Mouse (Mus musculus) ES-E14 (cell line): ENCODE results near the gene Rsad1. TPM values are rescaled to one million over a fixed set of nuclear protein-coding genes. Genes with fewer than 3 reads are reported as not detected.

Source experiments
- DNase-seq: peaks from one replicate; pipeline ENCODE4 v3.0.0-alpha.2; 2013; ENCODE audit warnings: low read depth, low spot score
- H3K27ac ChIP-seq: 2 replicates; pipeline ENCODE4 v1.5.1; 2012; ENCODE audit warnings: low read depth, mild to moderate bottlenecking, low read length, moderate library complexity, mixed read lengths; ENCODE audit not compliant: poor library complexity, insufficient read depth, severe bottlenecking
- H3K36me3 ChIP-seq: 2 replicates; pipeline ENCODE4 v1.6.1; 2012; ENCODE audit warnings: mild to moderate bottlenecking, low read length, moderate library complexity, mixed read lengths; ENCODE audit not compliant: control insufficient read depth, poor library complexity, insufficient read depth, severe bottlenecking
- H3K4me1 ChIP-seq, 2 experiments: fragments of 150-350 bp in 1 of 2; sonication (generic) in 1 of 2; 2 replicates each; pipeline ENCODE4 v1.6.1; 2012; ENCODE audit warnings: low read length in 2 of 2, mild to moderate bottlenecking in 1 of 2, mixed read lengths in 1 of 2; ENCODE audit not compliant: control insufficient read depth in 2 of 2, insufficient read depth in 2 of 2, poor library complexity in 1 of 2
- H3K4me3 ChIP-seq, 2 experiments: fragments of 150-350 bp in 1 of 2; sonication (generic) in 1 of 2; 2 replicates each; pipeline ENCODE4 v1.5.1; 2012; ENCODE audit warnings: low read length in 2 of 2, low read depth in 1 of 2, mild to moderate bottlenecking in 1 of 2, mixed read lengths in 1 of 2; ENCODE audit not compliant: insufficient read depth in 1 of 2, poor library complexity in 1 of 2, severe bottlenecking in 1 of 2
- H3K9ac ChIP-seq: 2 replicates; pipeline ENCODE4 v1.6.1; 2012; ENCODE audit warnings: low read depth, mild to moderate bottlenecking, low read length, mixed read lengths; ENCODE audit not compliant: poor library complexity, insufficient read depth, severe bottlenecking
- H3K9me3 ChIP-seq: fragments of 150-350 bp; sonication (generic); 2 replicates; pipeline ENCODE4 v1.6.1; 2012; ENCODE audit warnings: low read depth, mild to moderate bottlenecking, low read length; ENCODE audit not compliant: control insufficient read depth, insufficient read depth
- CHD2 ChIP-seq: IDR thresholded peaks from 2 replicates; pipeline ENCODE4 v1.6.1; 2014; ENCODE audit warnings: mild to moderate bottlenecking, low read depth, low read length, inconsistent platforms
- HCFC1 ChIP-seq: IDR thresholded peaks from 2 replicates; pipeline ENCODE4 v1.6.1; 2012; ENCODE audit warnings: low read length, inconsistent platforms, borderline replicate concordance; ENCODE audit not compliant: insufficient read depth
- MAFK ChIP-seq: IDR thresholded peaks from 2 replicates; pipeline ENCODE4 v1.6.1; 2014; ENCODE audit warnings: mild to moderate bottlenecking, low read depth, low read length, inconsistent platforms; ENCODE audit not compliant: insufficient read depth
- ZC3H11A ChIP-seq: IDR thresholded peaks from 2 replicates; pipeline ENCODE4 v1.6.1; 2012; ENCODE audit warnings: low read depth, mild to moderate bottlenecking, inconsistent platforms, low read length, borderline replicate concordance
- ZNF384 ChIP-seq: IDR thresholded peaks from 2 replicates; pipeline ENCODE4 v1.6.1; 2012; ENCODE audit warnings: low read depth, low read length, inconsistent platforms
- in situ Hi-C, 2 experiments: fragments of 600-800 bp; cut with MboI; formaldehyde crosslinking; loops; one replicate each; pipeline ENCODE4 v1.15.1; 2025; ENCODE audit warnings: low sequenced_read_pairs in 2 of 2, inconsistent platforms in 1 of 2; ENCODE audit not compliant: unreplicated experiment in 2 of 2
- total RNA-seq: library from RNA; depleted of rRNA; stranded (reverse); fragments of 300-350 nt; gene quantifications from 2 replicates; pipeline ENCODE4 v1.2.3, GENCODE M21; 2012

Rsad1 gene
- total RNA-seq, 1 experiment: 2.4 TPM

DNA sequence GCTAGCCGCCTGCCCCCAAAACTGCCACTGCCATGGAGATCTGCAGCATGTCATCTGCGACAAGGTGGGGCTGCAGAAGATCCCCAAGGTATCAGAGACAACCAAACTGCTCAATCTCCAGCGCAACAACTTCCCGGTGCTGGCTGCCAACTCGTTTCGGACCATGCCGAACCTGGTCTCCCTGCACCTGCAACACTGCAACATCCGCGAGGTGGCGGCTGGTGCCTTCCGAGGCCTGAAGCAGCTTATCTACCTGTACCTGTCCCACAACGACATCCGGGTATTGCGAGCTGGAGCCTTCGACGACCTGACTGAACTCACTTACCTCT lies 16.1 kb upstream of the Rsad1 start:
- Histone ChIP-seq H3K36me3 (peaks cover under 1% of the 10 kb centered on the region; the same call in 1 of the 2 replicates), H3K27ac (no peak overlapping the region), H3K4me3 (peak overlapping the region; percentile 38 to 59), H3K4me1 (peaks cover 0 to 2% of the 10 kb centered on the region in 2 experiments; a peak in 1 of 4 replicates), H3K9me3 (no peaks in the 10 kb centered on the region), H3K9ac (peak overlapping the region; percentile 51)
- TF ChIP-seq MAFK: no peak
- no peak for TF ChIP-seq HCFC1
- TF ChIP-seq ZNF384: no peak
- no peak for TF ChIP-seq ZC3H11A
- TF ChIP-seq CHD2: no peak
- no peak for DNase-seq
- in situ Hi-C loops: no loop called here

DNA sequence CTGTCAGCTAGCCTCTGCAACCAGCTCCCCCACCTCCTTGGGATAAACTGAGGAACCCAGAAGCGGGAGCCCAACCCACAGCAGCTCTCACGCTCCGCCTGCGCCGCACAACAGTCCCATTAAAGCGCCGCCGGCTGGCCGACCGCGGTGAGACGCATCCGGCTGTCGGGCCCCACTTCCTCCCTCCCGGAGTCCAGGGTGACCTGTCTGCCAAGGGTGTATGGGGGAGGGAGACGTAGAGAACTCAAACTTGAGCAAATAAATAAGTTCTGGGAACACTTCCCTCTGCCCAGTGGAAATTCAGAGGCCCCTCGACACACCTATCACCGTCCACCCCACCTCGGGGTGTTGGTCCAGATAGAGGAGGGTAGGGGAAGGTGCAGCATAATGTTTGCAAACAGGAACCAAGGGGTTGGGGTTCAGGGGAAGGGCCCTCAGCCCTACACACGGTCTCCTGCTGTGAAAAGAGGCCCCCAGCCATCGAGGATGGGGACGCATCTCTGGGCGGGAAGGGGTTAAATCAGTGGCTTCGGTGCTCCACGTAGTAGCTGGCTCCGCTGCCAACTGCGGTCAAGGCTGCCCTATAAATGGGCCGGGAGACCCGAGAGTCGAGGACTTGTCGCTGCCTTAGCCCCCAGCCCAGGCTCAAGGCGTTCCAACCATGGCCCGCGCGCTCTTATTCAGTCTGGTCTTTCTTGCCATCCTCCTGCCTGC lies 15.5 kb upstream of the Rsad1 start, which contains the start of gene Chad:
TSS of gene Chad (plus strand) at position 611 of the 714 bp plus-strand sequence.
- peaks cover 0 to 2% of the 10 kb centered on the region in 2 experiments; a peak in 1 of 4 replicates for H3K4me1 ChIP-seq
- H3K9me3 ChIP-seq: no peaks in the 10 kb centered on the region
- no peaks in the 10 kb centered on the region for H3K36me3 ChIP-seq
- no peak for DNase-seq
- TF ChIP-seq CHD2: no peak
- no peak for TF ChIP-seq HCFC1
- TF ChIP-seq MAFK: no peak
- TF ChIP-seq ZC3H11A: no peak
- TF ChIP-seq ZNF384: no peak
- peak within 1 kb of the TSS; percentile 51 for H3K9ac ChIP-seq
- in situ Hi-C loops: no loop called here
- peak within 1 kb of the TSS; percentile 38 to 59 for H3K4me3 ChIP-seq
- no peak within 1 kb of the TSS for H3K27ac ChIP-seq

- Histone ChIP-seq H3K27ac (no peak overlapping the region), H3K9ac (no peak overlapping the region), H3K4me1 (peaks cover 0 to 2% of the 10 kb centered on the region in 2 experiments; a peak in 1 of 4 replicates), H3K36me3 (no peaks in the 10 kb centered on the region), H3K4me3 (peak overlapping the region in 1 of 2 experiments; percentile 59; a peak in 1 of 4 replicates), H3K9me3 (no peaks in the 10 kb centered on the region)
- DNase-seq: no peak
- in situ Hi-C loops: no loop called here
- TF ChIP-seq HCFC1: no peak
- TF ChIP-seq ZC3H11A: no peak
- no peak for TF ChIP-seq CHD2
- no peak for TF ChIP-seq MAFK
- no peak for TF ChIP-seq ZNF384
These were observed 14.8 kb upstream of the Rsad1 start for GRCm38 (mm10) chr11:94563821-94564220.

DNA sequence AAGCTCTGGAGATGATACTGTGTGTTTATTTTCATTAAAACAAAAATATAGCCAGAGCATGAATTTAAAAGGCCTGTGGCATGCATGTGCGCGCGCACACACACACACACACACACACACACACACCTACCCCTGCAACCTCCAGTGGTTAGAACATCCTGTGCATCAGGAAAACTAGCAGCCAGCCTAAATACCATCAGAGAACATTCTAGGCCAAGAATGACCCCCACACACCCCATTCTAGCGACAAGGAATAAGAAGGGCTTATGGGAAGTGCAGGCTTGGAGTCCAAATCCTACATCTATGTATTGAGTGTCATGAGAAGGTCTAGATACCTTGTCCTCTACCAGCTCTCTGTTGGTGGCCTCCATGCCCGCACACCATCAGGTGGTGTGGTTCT lies 14.3 kb upstream of the Rsad1 start:
- Histone ChIP-seq H3K4me3 (no peak overlapping the region), H3K36me3 (no peaks in the 10 kb centered on the region), H3K9ac (no peak overlapping the region), H3K9me3 (no peaks in the 10 kb centered on the region), H3K4me1 (peaks cover 0 to 2% of the 10 kb centered on the region in 2 experiments; a peak in 1 of 4 replicates), H3K27ac (no peak overlapping the region)
- TF ChIP-seq HCFC1: no peak
- no peak for TF ChIP-seq ZC3H11A
- TF ChIP-seq MAFK: no peak
- no peak for TF ChIP-seq ZNF384
- no peak for TF ChIP-seq CHD2
- DNase-seq: no peak
- in situ Hi-C loops: no loop called here

GRCm38 (mm10) chr11:94558226-94558625 lies 9.2 kb upstream of the Rsad1 start:
- no peak for DNase-seq
- Histone ChIP-seq H3K36me3 (no peaks in the 10 kb centered on the region), H3K4me3 (no peak overlapping the region), H3K4me1 (no peaks in the 10 kb centered on the region), H3K9me3 (no peaks in the 10 kb centered on the region), H3K9ac (no peak overlapping the region), H3K27ac (no peak overlapping the region)
- in situ Hi-C loops: no loop called here
- TF ChIP-seq MAFK (no peak), CHD2 (no peak), ZC3H11A (no peak), ZNF384 (no peak), HCFC1 (no peak)
